Mouse (Mus musculus) CD8-positive naive resting alpha-beta T cell, adult 2 months (primary cell): ENCODE measurements around the gene 1700020D05Rik.
"Not testable (repeated sequence)": the region's sequence is repeated elsewhere in the genome, so short reads cannot be mapped to it uniquely, and the experiment has no call there.

ENCODE experiments used
- DNase-seq, 2 experiments: peaks; one replicate each; pipeline ENCODE4 v3.0.0; 2022; ENCODE audit warnings: low read depth in 2 of 2, low spot score in 2 of 2

1700020D05Rik gene

GRCm38 (mm10) chr19:5495353-5496051 is 8.1 kb downstream of the 1700020D05Rik start:
- DNase-seq = no peak

DNA sequence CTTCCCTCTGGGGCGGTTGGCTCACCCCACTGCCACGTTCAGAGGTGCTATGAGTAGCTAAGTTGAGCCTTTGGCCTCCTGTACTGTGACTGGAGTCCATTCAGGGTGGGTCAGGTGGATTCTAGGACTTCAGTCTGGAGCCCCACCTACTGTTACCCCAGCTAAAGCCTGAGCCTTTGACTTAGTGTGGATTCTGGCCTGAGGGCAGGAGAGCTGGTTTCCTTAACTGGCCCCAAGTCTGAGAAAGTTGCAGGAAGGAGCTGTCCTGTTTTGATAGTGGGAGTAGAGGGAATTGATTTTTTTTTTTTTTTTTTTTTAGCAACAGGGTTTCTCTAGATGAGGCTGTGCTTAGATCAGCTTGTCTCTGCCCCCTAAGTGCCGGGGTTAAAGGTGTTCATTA is 9.3 kb downstream of the 1700020D05Rik start:
- DNase-seq = no peak

GRCm38 (mm10) chr19:5493301-5493721 is 10.3 kb downstream of the 1700020D05Rik start:
- DNase-seq = not testable (repeated sequence)

GRCm38 (mm10) chr19:5492641-5493040 is 10.9 kb downstream of the 1700020D05Rik start:
- no peak for DNase-seq

DNA sequence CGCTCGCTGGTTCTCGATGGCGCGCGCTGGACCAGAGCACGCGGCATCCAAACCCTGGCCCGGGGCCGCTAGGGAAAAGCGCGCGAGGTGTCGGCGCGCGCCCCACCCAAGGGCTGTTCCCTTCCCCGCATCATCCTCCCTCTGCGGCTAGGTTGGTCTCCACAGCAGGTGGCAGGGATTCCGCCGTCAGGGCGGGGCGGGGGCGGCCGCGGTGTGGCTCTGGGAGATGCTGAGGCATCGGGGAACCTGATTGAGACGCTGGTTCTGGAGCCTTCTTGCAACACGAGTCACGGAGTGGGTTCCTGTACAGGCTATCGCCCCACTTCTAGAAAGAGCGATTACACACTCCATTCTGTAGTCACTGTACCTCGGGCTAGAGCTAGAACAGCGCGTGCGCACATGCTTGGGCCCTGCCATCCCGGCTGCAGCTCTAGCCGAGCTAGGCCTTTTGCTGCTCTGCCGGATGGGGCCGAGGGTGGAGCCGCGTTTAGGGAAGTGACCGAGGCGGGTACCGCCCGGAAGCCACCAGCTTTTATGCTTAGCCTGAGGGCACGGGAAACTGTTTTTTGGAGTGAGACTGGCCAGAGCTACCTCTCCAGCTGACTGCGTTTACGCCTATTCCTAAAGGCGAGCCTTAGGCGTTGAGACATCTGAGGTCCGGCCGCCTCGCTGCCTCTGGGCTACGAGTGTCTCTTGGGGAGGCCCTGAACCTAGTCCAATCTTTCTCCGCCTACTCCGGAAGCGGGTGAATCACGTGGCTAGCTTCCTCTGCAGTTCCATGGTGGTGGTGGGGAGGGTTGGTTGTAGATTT is 12.5 kb downstream of the 1700020D05Rik start:
- DNase-seq = peak; percentile 80 to 86

- peak; percentile 87 to 91 for DNase-seq
These were observed 13.2 kb downstream of the 1700020D05Rik start, which contains the start of gene Cfl1 for GRCm38 (mm10) chr19:5490313-5490897. Gene Cfl1, plus strand, starts transcription at chr19:5490455.

- DNase-seq = not testable (repeated sequence)
These were observed 13.9 kb downstream of the 1700020D05Rik start for GRCm38 (mm10) chr19:5489721-5490120.

DNA sequence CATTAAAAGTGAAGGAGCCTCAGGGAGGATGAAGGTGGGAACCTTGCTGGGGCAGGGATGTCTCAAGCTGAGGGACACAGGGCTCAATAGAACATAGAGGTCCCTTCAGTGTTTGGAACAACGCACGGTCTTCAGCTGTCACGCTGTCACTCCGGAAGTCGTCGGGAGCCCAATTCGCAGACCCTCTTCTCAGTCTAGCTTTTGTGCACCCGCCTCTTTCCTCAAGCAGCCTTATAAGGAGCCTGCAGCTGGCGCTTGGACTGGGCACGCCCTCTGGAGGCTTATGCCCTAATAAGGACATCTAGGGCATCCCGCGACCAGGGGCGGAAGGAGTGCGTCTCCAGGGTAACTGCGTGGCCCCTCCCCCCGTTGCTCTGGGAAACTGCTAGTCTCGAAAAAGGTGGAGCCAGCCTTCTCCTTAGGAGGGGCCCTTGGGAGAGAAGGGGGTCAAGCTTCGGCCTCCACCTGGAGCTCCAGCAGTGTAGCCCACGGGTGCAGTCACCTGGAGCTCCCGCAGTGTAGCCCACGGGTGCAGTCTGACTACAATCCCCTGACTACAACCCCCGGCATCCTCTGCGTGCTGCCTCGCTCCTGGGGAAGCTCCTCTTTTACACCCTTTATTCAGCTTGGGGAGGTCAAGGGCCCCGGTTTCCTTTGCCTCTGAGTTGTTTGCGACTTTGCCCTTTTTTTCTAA is 14.6 kb downstream of the 1700020D05Rik start:
- peak; percentile 90 to 95 for DNase-seq

GRCm38 (mm10) chr19:5487768-5488550 is 15.6 kb downstream of the 1700020D05Rik start, which contains the start of gene Mus81:
Gene Mus81, minus strand, starts transcription at chr19:5488402.
- DNase-seq = peak; percentile 97

- DNase-seq = no peak
These were observed 16.8 kb downstream of the 1700020D05Rik start for GRCm38 (mm10) chr19:5486771-5487170.

DNA sequence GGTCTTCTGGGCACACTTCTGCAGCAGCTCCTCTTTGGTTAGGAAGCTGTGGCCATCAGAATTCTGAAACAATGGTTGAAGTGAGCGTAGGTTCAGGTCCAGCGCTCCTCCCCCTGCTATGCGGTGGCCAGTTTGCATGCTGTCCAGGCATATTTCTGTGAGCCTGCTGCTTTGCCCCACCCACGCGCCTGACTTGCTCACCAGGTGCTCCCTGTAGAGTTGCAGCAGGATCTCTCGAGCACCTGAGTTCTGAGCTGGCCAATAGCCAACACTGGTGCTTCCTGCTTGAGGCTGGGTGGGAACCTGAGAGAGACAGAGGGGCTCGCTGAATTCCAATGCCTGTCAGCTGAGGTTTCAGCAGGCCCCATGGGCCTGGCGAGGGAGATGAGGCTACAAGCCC is 17.3 kb downstream of the 1700020D05Rik start:
- DNase-seq = no peak

GRCm38 (mm10) chr19:5485821-5486220 is 17.8 kb downstream of the 1700020D05Rik start:
- no peak for DNase-seq

- no peak for DNase-seq
These were observed 18.2 kb downstream of the 1700020D05Rik start for GRCm38 (mm10) chr19:5485371-5485770.

- DNase-seq = no peak
These were observed 19.1 kb downstream of the 1700020D05Rik start for GRCm38 (mm10) chr19:5484496-5484895.

DNA sequence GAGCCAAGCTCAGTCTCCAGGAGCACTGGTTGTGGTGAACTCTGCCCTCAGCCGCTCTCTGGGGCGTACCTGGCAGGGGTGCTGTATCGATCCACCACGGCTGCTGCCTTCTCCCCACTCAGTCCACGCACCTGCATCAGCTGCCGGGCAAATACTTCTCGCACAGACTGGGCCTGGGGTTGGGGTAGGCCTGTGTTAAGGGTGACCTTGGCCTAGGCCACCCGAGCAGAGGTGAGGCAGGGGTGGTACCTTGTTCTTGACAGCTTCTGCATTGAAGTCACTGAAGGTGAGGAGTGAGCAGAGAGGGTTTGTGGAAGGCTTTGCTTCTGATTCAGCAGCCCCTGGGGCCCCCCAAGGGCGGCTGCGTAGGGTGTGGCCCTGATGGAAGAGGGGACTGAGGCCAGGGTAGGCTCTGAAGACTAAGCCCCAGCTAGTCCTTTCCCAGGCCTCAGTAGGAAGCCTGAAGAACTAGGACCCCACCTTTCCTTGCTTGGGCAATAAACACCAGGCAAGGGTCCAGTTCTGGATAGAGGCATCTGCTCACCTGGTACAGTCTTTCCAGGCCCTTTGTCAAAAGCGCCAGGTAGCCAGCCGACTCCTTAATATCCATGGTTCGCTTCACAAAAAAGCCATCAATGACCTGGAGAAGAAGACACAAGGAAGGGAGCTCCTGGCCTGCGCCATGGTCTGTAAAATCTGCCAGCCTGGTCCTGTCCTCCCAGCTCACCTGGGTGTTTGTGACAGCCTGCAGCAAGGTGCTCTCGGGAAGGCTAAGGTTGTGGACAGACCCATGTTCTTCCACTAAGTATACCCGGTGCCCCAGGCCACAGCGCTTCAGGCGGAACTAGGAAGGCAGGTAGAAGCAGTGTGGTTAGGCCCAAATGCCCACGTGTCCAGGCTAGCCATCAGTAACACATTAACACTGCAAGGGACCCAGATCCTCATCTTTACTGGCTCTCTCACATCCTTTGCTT is 19.9 kb downstream of the 1700020D05Rik start:
- DNase-seq = no peak

- no peak for DNase-seq
These were observed 22.2 kb downstream of the 1700020D05Rik start for GRCm38 (mm10) chr19:5481398-5481797.

GRCm38 (mm10) chr19:5480016-5480415 is 23.6 kb downstream of the 1700020D05Rik start:
- no peak for DNase-seq

GRCm38 (mm10) chr19:5477668-5478300 is 25.8 kb downstream of the 1700020D05Rik start:
- no peak for DNase-seq
